Mouse (Mus musculus): Measurements from ENCODE around the gene Zfp992.

- no peak for TF ChIP-seq POLR2A (IDR thresholded peaks at IDR 0.05; ENCODE audit: borderline replicate concordance, insufficient read depth, low read length)
- no peak for TF ChIP-seq CTCF (IDR thresholded peaks at IDR 0.05; ENCODE audit: borderline replicate concordance, insufficient read depth, low read depth, low read length)
Observed at GRCm38 (mm10) chr4:146457720-146458119, 8.9 kb downstream of the Zfp992 start.

Data from cerebellum, adult 2 months (tissue).